Mouse (Mus musculus) intestine, postnatal 0 days (tissue): ENCODE measurements at regions not wholly inside any gene's neighbourhood (a gene's known extent, or its start where the extent isn't known, plus 50 kb on each side); places are given as distances from the start of the nearest gene placed in this dataset. TPM values are rescaled to one million over a fixed set of nuclear protein-coding genes. Genes with fewer than 3 reads are reported as not detected.
A peak's percentile ranks its signal among the peaks of the same experiment; 100 is the strongest.

ENCODE experiments used
- ATAC-seq: fragments of 200-750 bp; cut with Nextera tagmentation; 2 replicates; pipeline ENCODE4 v1.8.0; 2017; ENCODE audit warnings: mild to moderate bottlenecking, moderate TSS enrichment, moderate library complexity
- H3K27ac ChIP-seq: fragments of 300-500 bp; sonication (generic); 2 replicates; pipeline ENCODE4 v1.5.1; 2014; ENCODE audit warnings: mild to moderate bottlenecking, low read depth, low read length, moderate library complexity
- H3K27me3 ChIP-seq: fragments of 300-500 bp; sonication (generic); replicated peaks from 2 replicates; pipeline ENCODE4 v1.6.1; 2014; ENCODE audit warnings: low read length, mixed read lengths; ENCODE audit not compliant: control insufficient read depth, insufficient read depth
- H3K36me3 ChIP-seq: fragments of 300-500 bp; sonication (generic); 2 replicates; pipeline ENCODE4 v1.6.1; 2014; ENCODE audit warnings: mild to moderate bottlenecking, moderate library complexity; ENCODE audit not compliant: control insufficient read depth, insufficient read depth
- H3K4me1 ChIP-seq: fragments of 300-500 bp; sonication (generic); replicated peaks from 2 replicates; pipeline ENCODE4 v1.6.1; 2014; ENCODE audit warnings: antibody characterized with exemption, low read length, mixed read lengths; ENCODE audit not compliant: control insufficient read depth, insufficient read depth
- H3K4me2 ChIP-seq: fragments of 300-500 bp; sonication (generic); replicated peaks from 2 replicates; pipeline ENCODE4 v1.6.1; 2014; ENCODE audit warnings: low read depth, mild to moderate bottlenecking, moderate library complexity
- H3K4me3 ChIP-seq: fragments of 300-500 bp; sonication (generic); 2 replicates; pipeline ENCODE4 v1.5.1; 2014; ENCODE audit warnings: low read depth, low read length
- H3K9ac ChIP-seq: fragments of 300-500 bp; sonication (generic); 2 replicates; pipeline ENCODE4 v1.6.1; 2014; ENCODE audit warnings: mild to moderate bottlenecking, low read depth, low read length
- H3K9me3 ChIP-seq: fragments of 300-500 bp; sonication (generic); 2 replicates; pipeline ENCODE4 v1.6.1; 2016; ENCODE audit warnings: mixed run types; ENCODE audit not compliant: control insufficient read depth
- CTCF ChIP-seq: sonication (generic); IDR thresholded peaks from 2 replicates; pipeline ENCODE4 v1.5.1; 2016; ENCODE audit warnings: low read depth, mild to moderate bottlenecking, control low read depth, antibody characterized with exemption, moderate library complexity
- WGBS: fragments of 180-500 bp; shearing (Covaris S2); extraction: QIAGEN DNeasy Blood & Tissue Kit; methylation state at CpG from one replicate; pipeline ENCODE4 v1.1.7; 2014; 5-methylcytosine and 5-hydroxymethylcytosine counted together
- microRNA counts: library from miRNA; unstranded; fragments of <30 nt; microRNA quantifications from one replicate; lab custom pipeline; 2016
- microRNA-seq: library from miRNA; unstranded; fragments of <30 nt; microRNA quantifications from one replicate; pipeline ENCODE4, GENCODE M21; 2016

DNA sequence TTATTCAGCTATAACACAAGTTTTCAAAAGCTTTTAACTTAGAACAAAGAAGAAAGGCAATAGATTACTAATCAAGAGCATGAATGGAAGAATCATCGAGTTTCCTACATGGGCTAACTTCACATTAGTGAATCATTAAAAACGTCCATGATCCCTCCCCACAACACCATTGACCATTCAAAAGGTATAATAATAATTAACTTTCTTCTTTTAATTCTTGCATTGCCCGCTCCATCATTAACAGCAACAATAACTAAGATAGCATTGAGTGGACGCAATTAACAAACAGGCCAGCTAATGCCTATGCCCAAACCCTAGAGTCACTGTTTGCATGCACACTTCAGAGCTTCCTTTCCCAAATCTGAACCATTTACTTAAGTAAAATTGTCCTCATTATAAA, 57.0 kb upstream of the Zcchc13 start:
- no peak for TF ChIP-seq CTCF
- H3K27ac ChIP-seq: no peak overlapping the region
- no peaks in the 10 kb centered on the region for H3K9me3 ChIP-seq
- H3K4me3 ChIP-seq: no peak overlapping the region
- H3K36me3 ChIP-seq: no peaks in the 10 kb centered on the region
- H3K4me2 ChIP-seq: no peak overlapping the region
- H3K4me1 ChIP-seq: no peaks in the 10 kb centered on the region
- no peaks in the 10 kb centered on the region for H3K27me3 ChIP-seq
- H3K9ac ChIP-seq: no peak overlapping the region
- WGBS: 84% methylated on average over 4 of the region's 4 CpGs
- no peak for ATAC-seq

GRCm38 (mm10) chrX:103579484-103579883, 50.9 kb upstream of the Zcchc13 start:
- no peak overlapping the region for H3K4me3 ChIP-seq
- H3K4me1 ChIP-seq: no peaks in the 10 kb centered on the region
- TF ChIP-seq CTCF: no peak
- H3K27ac ChIP-seq: no peak overlapping the region
- no peaks in the 10 kb centered on the region for H3K9me3 ChIP-seq
- H3K27me3 ChIP-seq: no peaks in the 10 kb centered on the region
- 85% methylated on average over 5 of the region's 5 CpGs for WGBS
- no peak for ATAC-seq
- no peak overlapping the region for H3K9ac ChIP-seq
- H3K4me2 ChIP-seq: no peak overlapping the region
- no peaks in the 10 kb centered on the region for H3K36me3 ChIP-seq

MicroRNAs encoded in the stretch of these regions (microRNA counts, 519-probe panel; counts per million panel counts)
- microRNA mmu-miR-374 (lab: Ali Mortazavi, UCI): 4,524 counts per million, percentile 71 among the panel's probes with 10 or more counts
- 3,777 counts per million, percentile 51 among the panel's probes with 10 or more counts for microRNA mmu-miR-421 (lab: Ali Mortazavi, UCI)

Small RNAs in the stretch of these regions (microRNA-seq; reads per million reads assigned to microRNA genes)
- gene Mir374b: not detected
- gene Mir374c: not detected
- gene Mir421: 340 reads per million, percentile 63 among the genes with 10 or more reads in this experiment
